Mouse (Mus musculus) c-Kit-positive CD71-positive TER-119-negative erythroid progenitor cells, embryonic 14.5 days (primary cell): ENCODE data around the gene Zfp612.

Experiments
- DNase-seq: peaks from one replicate; pipeline ENCODE4 v3.0.0-alpha.2; 2013; ENCODE audit warnings: low read depth

The Zfp612 gene

DNA sequence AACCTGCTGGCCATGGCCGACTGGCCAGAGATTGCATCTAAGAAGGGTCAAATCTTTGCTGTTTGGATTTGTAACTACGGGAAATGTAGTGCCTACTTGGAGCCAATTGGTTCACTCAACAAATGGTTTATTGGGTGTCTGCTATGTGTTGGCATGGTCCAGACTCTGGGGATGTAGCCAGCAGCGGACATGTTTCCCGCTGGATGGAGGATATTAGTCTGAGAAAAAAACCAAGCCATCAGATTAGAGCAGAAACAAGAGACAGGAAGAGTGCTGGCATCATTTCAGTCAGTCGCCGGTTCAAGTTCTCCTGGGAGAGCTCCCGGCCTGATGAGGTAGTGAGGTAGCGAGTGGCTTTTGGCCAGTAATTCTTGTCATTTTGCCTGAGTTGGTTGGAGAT is 54.7 kb downstream of the Zfp612 start:
- no peak for DNase-seq

DNA sequence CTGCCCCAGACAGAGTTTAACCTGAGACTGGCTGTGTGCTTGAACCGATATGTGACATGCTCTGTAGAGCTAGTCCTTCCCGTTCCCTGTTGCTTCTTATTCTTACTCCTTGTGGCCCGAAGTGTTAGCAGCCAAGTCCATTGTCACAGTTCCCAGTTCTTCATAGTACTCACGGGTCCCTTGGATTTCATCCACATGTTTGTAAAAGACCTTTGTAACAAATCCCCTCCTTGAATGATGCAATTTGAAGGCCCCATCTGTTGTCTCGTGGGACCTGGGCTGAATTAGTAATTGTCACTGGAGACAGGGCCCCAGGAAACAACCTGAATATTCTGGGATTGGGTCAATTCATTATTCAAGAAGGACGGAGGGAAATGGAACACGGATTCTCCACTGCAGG is 56.0 kb downstream of the Zfp612 start:
- no peak for DNase-seq

DNA sequence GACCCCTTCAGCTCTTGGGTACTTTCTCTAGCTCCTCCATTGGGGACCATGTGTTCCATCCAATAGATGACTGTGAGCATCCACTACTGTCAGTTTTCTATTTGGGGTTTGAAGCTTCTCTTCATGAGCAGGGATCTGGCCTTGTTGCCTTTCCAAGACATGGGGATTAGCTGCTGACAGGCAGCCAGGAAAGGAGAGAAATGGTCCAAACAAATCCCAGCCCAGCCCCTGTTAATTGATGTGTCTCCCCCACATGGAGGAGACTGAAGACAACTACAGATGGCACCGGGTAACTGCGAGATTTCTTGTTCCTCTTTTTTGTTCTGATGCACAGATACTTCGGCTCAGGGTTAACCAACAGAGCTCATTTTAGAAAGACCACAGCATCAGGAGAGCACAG is 60.6 kb downstream of the Zfp612 start:
- no peak for DNase-seq

DNA sequence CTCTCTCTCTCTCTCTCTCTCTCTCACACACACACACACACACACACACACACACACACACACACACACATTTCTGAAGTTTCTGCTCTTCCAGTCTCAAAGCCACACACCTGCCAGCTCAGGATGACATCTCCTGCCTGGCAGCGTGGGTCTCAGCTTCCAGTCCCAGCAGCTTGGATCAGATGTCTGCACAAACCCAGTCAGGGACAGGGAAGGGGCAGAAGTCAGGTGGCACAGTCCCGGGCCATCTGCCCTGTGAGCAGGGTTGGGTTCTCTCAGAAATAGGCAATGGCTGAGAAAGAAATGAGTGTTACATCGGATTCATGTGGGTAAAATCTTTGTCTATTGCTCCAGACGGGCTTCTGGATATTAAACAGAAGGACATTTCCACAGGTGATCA is 61.2 kb downstream of the Zfp612 start:
- DNase-seq: no peak
